Mouse (Mus musculus) midbrain, embryonic 10.5 days (tissue): Measurements from ENCODE around the gene Mtss1l. TPM values are rescaled to one million over a fixed set of nuclear protein-coding genes. Genes with fewer than 3 reads are reported as not detected.

Experiments
- DNase-seq: peaks from one replicate; pipeline ENCODE4 v3.0.0-alpha.2; 2017; ENCODE audit warnings: low spot score
- H3K27ac ChIP-seq: fragments of 300-500 bp; sonication (generic); replicated peaks from 2 replicates; pipeline ENCODE4 v1.5.1; 2016; ENCODE audit warnings: mild to moderate bottlenecking
- H3K27me3 ChIP-seq: fragments of 300-500 bp; sonication (generic); 2 replicates; pipeline ENCODE4 v1.6.1; 2016; ENCODE audit warnings: low read depth, mild to moderate bottlenecking; ENCODE audit not compliant: poor library complexity, severe bottlenecking
- H3K36me3 ChIP-seq: fragments of 300-500 bp; sonication (generic); 2 replicates; pipeline ENCODE4 v1.6.1; 2016; ENCODE audit warnings: mild to moderate bottlenecking, moderate library complexity
- H3K4me1 ChIP-seq: fragments of 300-500 bp; sonication (generic); 2 replicates; pipeline ENCODE4 v1.6.1; 2016
- H3K4me3 ChIP-seq: fragments of 300-500 bp; sonication (generic); 2 replicates; pipeline ENCODE4 v1.5.1; 2016; ENCODE audit warnings: mild to moderate bottlenecking, moderate library complexity
- H3K9me3 ChIP-seq: fragments of 300-500 bp; sonication (generic); replicated peaks from 2 replicates; pipeline ENCODE4 v1.6.1; 2016; ENCODE audit warnings: mild to moderate bottlenecking
- WGBS: fragments of 180-500 bp; shearing (Covaris S2); methylation state at CpG from one replicate; pipeline ENCODE4 v1.1.7; 2016; 5-methylcytosine and 5-hydroxymethylcytosine counted together
- polyA plus RNA-seq: library from polyadenylated mRNA; unstranded; fragments of >200 nt; fragmentation: Nextera tagmentation; extraction: Ambion mirVana; gene quantifications from 2 replicates; pipeline ENCODE4 v1.2.1, GENCODE M21; 2016

Mtss1l gene
- polyA plus RNA-seq, 1 experiment from 2014 or later: 4.9 TPM

DNA sequence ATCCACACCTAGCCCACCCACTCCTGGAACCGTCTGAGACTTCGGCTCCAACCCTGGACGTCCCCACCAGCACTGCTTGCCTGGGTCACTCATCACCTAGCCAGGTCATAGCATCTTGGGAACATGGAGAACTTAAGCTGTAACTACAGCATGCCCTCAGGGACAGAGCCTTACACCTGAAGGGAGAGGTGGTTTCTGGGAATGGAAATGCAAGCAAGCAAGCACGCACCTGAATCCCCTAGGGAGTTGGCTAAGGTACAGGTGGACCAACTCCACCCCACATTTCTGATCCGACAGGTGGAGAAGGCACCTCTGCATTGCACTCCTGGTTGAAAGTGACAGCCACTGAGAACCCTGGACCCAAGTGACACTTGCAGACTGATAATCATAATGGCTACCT lies 30.2 kb downstream of the Mtss1l start:
- H3K4me3 ChIP-seq: no peak overlapping the region
- H3K27me3 ChIP-seq: no peaks in the 10 kb centered on the region
- H3K36me3 ChIP-seq: no peaks in the 10 kb centered on the region
- no peaks in the 10 kb centered on the region for H3K9me3 ChIP-seq
- H3K27ac ChIP-seq: no peak overlapping the region
- H3K4me1 ChIP-seq: peaks cover 9% of the 10 kb centered on the region
- WGBS: 81% methylated on average over 5 of the region's 5 CpGs
- no peak for DNase-seq

DNA sequence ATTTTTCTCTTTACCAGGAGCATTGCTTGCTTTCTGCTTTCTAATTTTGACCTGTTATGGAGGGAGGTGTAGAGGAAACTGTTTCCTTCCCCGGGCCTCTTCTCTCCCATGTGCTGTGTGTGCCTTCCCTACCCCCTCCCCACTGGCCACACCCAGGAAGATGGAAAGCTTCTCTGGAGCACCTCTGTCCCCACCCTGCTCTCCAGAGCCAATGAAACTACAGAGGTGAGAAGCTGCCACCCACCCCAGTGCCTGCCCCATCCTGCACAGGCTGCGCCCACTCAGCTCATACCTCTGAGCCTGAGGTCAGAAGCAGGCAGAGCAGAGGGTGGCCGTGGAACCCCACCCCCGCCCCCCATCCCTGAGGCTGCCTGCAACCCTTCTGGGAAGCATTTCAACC lies 33.4 kb downstream of the Mtss1l start:
- Histone ChIP-seq H3K9me3 (no peaks in the 10 kb centered on the region), H3K4me1 (peaks cover 9% of the 10 kb centered on the region), H3K4me3 (no peak overlapping the region), H3K27ac (no peak overlapping the region; the same call in 1 of the 2 replicates), H3K27me3 (no peaks in the 10 kb centered on the region), H3K36me3 (no peaks in the 10 kb centered on the region)
- WGBS: 67% methylated on average over 4 of the region's 4 CpGs
- no peak for DNase-seq

- Histone ChIP-seq H3K4me3 (no peak overlapping the region), H3K27me3 (no peaks in the 10 kb centered on the region), H3K9me3 (no peaks in the 10 kb centered on the region), H3K36me3 (no peaks in the 10 kb centered on the region), H3K4me1 (peaks cover 14% of the 10 kb centered on the region), H3K27ac (no peak overlapping the region)
- no peak for DNase-seq
- WGBS: 62% methylated on average over 15 of the region's 15 CpGs
Measured at GRCm38 (mm10) chr8:110755511-110756170, 34.4 kb downstream of the Mtss1l start.

- Histone ChIP-seq H3K27ac (no peak overlapping the region), H3K36me3 (no peaks in the 10 kb centered on the region), H3K4me3 (no peak overlapping the region), H3K4me1 (peaks cover 14% of the 10 kb centered on the region), H3K9me3 (no peaks in the 10 kb centered on the region), H3K27me3 (no peaks in the 10 kb centered on the region)
- DNase-seq: no peak
- 91% methylated on average over 5 of the region's 5 CpGs for WGBS
Measured at GRCm38 (mm10) chr8:110756196-110756595, 34.9 kb downstream of the Mtss1l start.

GRCm38 (mm10) chr8:110760280-110760940 lies 39.1 kb downstream of the Mtss1l start:
- Histone ChIP-seq H3K36me3 (no peaks in the 10 kb centered on the region), H3K9me3 (no peaks in the 10 kb centered on the region), H3K4me1 (peaks cover 6% of the 10 kb centered on the region), H3K27me3 (no peaks in the 10 kb centered on the region), H3K27ac (no peak overlapping the region), H3K4me3 (no peak overlapping the region)
- no peak for DNase-seq
- 74% methylated on average over 7 of the region's 7 CpGs for WGBS

DNA sequence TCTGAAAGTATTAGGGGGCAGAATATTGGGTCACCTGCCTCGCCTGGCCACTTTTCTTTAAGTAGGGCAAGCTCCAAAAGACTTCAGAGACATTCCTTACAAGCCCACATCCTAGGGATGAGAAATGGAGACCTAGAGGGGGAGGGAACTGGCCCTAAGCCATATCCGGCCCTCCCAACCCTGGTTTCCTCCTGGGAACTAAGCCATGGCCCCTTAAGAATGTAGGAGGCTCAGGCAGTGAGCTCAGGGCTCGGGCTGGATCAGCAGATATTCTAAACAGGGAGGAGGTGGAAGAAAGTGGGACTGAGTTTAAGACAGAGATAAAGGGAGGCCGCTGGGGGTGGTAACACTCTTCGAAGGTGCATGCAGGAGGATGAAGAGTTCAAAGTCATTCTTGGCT lies 39.9 kb downstream of the Mtss1l start:
- Histone ChIP-seq H3K27me3 (no peaks in the 10 kb centered on the region), H3K27ac (no peak overlapping the region), H3K4me1 (peaks cover 6% of the 10 kb centered on the region), H3K4me3 (no peak overlapping the region), H3K9me3 (no peaks in the 10 kb centered on the region), H3K36me3 (no peaks in the 10 kb centered on the region)
- DNase-seq: no peak
- WGBS: 66% methylated on average over 5 of the region's 5 CpGs

GRCm38 (mm10) chr8:110761988-110762387 lies 40.7 kb downstream of the Mtss1l start:
- no peak overlapping the region for H3K4me3 ChIP-seq
- H3K4me1 ChIP-seq: peaks cover 6% of the 10 kb centered on the region
- no peak overlapping the region for H3K27ac ChIP-seq
- no peaks in the 10 kb centered on the region for H3K36me3 ChIP-seq
- H3K27me3 ChIP-seq: no peaks in the 10 kb centered on the region
- no peaks in the 10 kb centered on the region for H3K9me3 ChIP-seq
- 75% methylated on average over 6 of the region's 6 CpGs for WGBS
- no peak for DNase-seq

DNA sequence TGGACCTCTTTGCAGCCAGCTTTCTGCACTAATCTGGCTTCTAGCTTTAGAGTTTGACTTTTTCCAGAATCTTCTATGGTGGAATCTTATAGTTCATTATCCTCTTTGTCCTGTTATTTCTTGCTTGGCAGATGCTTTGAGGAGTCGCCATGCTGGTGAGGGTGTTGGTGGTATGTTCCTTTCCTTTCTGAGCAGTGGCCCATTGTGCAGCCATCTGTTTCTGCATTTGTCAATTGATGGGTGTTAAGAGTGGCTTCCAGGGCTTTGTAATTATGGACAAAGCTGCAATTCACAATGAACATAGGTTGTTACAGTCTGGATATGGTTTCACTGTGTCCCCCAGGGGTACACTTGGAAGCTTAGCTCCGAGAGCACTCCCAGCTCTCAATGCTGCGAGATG lies 43.4 kb downstream of the Mtss1l start:
- WGBS: 87% methylated on average over 3 of the region's 3 CpGs
- no peak overlapping the region for H3K27ac ChIP-seq
- no peak for DNase-seq
- H3K36me3 ChIP-seq: no peaks in the 10 kb centered on the region
- no peaks in the 10 kb centered on the region for H3K9me3 ChIP-seq
- no peak overlapping the region for H3K4me3 ChIP-seq
- H3K4me1 ChIP-seq: peaks cover 6% of the 10 kb centered on the region
- no peaks in the 10 kb centered on the region for H3K27me3 ChIP-seq

- Histone ChIP-seq H3K36me3 (no peaks in the 10 kb centered on the region), H3K27ac (no peak overlapping the region), H3K9me3 (no peaks in the 10 kb centered on the region), H3K4me3 (no peak overlapping the region), H3K27me3 (no peaks in the 10 kb centered on the region), H3K4me1 (no peaks in the 10 kb centered on the region)
- WGBS: 88% methylated on average over 6 of the region's 6 CpGs
- DNase-seq: no peak
Measured at GRCm38 (mm10) chr8:110767261-110767660, 46.0 kb downstream of the Mtss1l start.

- no peaks in the 10 kb centered on the region; the same call in 1 of the 2 replicates for H3K9me3 ChIP-seq
- no peak overlapping the region for H3K4me3 ChIP-seq
- H3K36me3 ChIP-seq: no peaks in the 10 kb centered on the region
- H3K4me1 ChIP-seq: no peaks in the 10 kb centered on the region
- no peak overlapping the region for H3K27ac ChIP-seq
- no peaks in the 10 kb centered on the region for H3K27me3 ChIP-seq
- 81% methylated on average over 7 of the region's 7 CpGs for WGBS
- DNase-seq: no peak
Measured at GRCm38 (mm10) chr8:110772452-110772851, 51.2 kb downstream of the Mtss1l start.

DNA sequence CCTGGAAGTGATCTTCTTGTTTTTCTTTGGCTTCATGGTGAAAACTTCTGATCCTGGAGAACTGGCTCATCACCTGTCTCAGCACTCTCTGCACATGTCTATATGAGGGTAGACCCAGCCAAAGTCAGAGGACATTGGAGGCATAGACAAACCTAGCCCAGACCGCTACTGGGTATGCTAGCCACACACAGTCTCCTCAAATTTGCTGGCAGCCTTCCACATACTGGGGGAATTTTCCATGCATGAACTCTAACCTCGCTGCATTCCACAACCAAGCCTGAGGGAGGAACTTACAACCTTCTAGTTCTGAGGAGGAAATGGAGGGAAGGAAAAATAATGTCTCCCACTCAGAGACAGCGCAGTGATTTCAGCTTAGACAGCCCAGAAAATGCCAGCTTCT lies 52.8 kb downstream of the Mtss1l start:
- Histone ChIP-seq H3K4me3 (no peak overlapping the region), H3K9me3 (no peaks in the 10 kb centered on the region; the same call in 1 of the 2 replicates), H3K4me1 (no peaks in the 10 kb centered on the region), H3K36me3 (no peaks in the 10 kb centered on the region), H3K27me3 (no peaks in the 10 kb centered on the region), H3K27ac (no peak overlapping the region)
- no peak for DNase-seq
- WGBS: 88% methylated on average over 3 of the region's 3 CpGs

DNA sequence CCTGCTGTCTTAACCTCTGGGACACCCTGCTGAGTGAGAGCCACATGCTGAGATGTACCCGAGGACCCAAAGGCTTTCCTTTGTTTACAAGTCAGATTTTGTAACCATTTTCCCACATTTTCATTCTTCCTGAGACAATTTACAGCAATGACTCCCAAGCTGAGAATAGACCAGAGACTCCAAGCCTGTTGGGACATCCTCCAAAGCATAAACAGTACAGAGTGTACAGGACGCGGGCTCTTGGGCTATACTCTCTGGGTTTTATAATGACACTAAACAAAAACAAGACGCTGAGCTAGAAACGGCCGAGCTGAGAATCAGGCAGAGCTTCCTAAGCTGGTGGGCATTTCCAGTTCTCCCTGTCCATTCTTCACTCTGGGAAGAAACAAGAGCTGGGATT lies 53.4 kb downstream of the Mtss1l start:
- WGBS: 84% methylated on average over 6 of the region's 6 CpGs
- Histone ChIP-seq H3K27me3 (no peaks in the 10 kb centered on the region), H3K4me3 (no peak overlapping the region), H3K4me1 (no peaks in the 10 kb centered on the region), H3K9me3 (no peaks in the 10 kb centered on the region; the same call in 1 of the 2 replicates), H3K27ac (no peak overlapping the region), H3K36me3 (no peaks in the 10 kb centered on the region)
- no peak for DNase-seq

DNA sequence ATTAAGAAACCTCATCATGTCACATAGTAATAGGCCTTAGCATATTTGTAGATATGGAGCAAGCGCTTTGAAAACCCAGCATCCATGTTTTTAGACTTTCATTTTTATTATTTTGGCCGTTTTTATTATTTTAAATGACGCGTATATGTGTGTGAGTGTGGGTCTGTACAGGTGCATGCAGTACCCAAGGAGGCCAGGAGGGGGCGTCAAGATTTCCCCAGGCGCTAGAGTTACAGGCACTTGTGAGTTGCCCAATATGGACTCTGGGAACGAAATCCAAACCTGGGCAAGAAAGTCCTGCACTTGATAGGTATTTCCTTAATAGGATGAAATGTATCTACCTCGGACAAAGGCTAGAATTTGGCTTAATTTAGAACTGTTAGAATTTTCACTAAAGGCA lies 54.0 kb downstream of the Mtss1l start:
- no peak for DNase-seq
- Histone ChIP-seq H3K4me1 (no peaks in the 10 kb centered on the region), H3K27me3 (no peaks in the 10 kb centered on the region), H3K27ac (no peak overlapping the region), H3K4me3 (no peak overlapping the region), H3K9me3 (no peaks in the 10 kb centered on the region; the same call in 1 of the 2 replicates), H3K36me3 (no peaks in the 10 kb centered on the region)
- WGBS: 76% methylated on average over 8 of the region's 8 CpGs
